Mouse (Mus musculus): ENCODE measurements around the gene Kcnip2.

Kcnip2 gene

DNA sequence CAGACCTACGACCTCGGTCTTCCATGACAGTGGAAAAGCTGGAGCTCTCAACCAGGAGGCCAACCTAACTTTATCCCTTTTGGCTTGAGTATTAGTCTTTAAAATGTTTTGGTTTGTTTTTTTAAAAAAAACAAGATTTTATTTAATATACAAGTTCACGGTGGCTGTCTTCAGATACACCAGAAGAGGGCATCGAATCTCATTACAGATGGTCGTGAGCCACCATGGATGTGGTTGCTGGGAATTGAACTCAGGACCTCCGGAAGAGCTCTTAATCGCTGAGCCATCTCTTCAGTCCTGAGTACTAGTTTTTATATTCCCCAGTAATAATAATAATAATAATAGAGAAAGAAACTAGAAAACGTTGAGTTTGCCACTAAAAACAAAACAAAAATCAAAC lies 34.2 kb downstream of the Kcnip2 start:
- DNase-seq (ENCODE audit: low read depth, low spot score): no peak

DNA sequence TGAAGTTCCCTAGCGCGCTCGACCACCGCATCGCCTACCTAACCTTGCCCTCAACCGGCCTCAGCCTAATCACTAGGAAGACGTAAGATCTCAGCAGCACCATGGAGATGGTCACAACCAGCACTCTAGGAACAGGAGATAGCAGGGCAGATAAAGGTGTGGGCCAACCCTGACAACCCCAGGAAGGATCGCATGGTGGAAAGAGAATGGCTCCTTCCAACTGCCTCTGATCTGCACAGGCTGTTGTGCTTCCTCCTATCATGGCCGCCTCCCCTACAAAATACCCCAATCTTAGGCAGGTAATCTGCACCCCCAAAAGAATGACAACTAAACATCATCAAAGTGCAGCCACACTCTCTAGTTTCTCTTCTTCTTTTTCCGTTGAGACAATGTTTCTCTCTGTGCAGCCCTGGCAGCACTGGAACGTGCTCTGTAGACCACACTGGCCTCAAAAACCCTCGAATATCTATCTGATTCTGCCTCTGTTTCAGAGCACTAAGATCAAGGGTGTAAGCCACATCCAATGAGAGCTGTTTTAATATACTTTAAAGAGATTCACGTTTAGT lies 35.4 kb downstream of the Kcnip2 start:
- DNase-seq (ENCODE audit: low read depth, low spot score): no peak

DNA sequence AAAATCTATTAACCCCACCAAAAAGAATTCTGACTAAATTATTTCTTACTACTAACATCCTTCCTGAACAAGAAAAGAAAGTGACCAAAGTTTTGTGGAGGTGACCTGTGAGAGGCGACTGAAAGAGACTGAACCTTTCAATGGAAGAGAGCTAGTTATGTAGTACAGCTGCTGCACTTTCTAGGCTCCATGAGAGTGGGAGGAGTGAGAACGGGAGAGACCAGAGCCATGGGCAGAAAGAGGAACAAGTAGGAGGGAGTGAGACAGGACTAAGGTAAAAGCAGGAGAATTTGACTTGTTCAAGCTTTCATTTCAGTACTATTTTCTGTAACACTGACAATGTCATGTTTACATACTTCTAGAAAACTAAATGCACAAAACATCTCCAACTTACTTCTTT lies 40.4 kb downstream of the Kcnip2 start:
- DNase-seq (ENCODE audit: low read depth, low spot score): no peak

DNA sequence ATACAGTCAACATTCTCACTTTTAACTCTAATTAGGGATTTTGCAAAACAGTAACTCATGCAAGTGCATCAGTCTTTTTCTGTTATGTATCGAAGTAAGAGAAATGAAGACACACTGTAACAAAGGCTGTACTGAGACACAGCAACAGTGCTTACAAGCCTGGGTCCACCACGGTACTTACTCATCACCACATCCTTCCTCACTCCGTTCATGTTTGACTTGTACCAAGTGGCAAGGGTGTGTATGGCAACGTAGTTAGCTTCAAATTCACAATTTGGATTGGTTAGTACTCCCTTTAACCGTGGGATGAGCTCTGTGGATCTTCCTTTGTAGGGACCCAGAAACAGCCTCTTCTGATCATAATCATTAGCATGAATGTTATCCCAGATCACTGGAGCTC lies 44.4 kb downstream of the Kcnip2 start:
- DNase-seq (ENCODE audit: low read depth, low spot score): no peak

DNA sequence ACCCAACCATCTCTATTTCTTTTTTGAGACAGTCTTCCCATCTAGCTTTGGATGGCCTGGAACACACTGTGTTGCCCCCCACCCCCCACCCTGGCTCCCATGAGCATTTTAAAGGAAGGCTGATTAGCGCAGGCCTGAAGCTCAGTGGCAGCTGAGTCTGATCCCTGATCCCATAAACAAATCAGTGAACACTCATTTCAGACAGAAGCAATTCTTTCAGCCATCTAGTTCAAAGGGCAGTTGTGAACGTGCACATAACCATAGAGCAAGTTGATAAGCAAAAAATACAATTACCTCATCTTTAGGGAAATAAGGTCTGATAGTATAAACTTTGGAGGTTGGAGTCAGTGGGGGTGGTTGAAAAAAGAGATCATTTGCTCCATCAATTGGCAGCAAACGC lies 55.1 kb downstream of the Kcnip2 start:
- DNase-seq (ENCODE audit: low read depth, low spot score): no peak

DNA sequence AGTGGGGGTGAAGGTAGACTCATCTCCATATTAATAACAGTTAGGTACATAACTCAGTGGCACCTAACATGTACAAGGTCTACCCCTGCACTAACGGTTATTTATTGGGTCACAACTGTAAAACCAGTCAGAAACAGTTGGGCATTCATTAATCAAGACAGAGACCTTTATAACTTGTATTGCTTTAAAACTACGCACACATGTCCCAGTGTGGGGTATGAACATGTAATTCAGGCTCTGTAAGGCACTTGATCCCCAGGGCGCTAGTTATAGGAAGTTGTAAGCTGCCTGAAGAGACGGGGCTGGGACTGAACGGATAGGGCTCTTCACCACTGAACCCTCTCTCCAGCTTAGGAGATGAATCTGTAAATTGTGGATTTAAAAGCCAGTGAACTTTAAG lies 57.2 kb downstream of the Kcnip2 start:
- DNase-seq (ENCODE audit: low read depth, low spot score): no peak

DNA sequence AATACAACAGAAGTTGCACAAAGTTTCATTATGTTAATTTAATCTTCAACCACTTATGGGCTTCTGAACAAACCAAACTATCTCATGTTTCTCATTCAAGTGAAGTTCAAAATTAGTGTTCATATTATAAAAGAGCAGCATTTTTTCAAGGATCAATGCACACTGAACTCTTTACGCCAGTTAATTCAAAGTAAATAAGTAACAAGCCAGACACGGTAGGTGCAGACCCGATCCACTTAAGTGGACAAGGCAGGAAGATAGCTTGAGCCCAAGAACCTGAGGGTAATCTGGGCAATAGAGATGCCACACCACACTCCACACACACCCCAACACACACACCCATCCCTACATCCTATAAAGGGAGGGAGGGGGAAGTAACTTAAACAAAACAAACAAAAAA lies 62.3 kb downstream of the Kcnip2 start:
- DNase-seq (ENCODE audit: low read depth, low spot score): no peak

DNA sequence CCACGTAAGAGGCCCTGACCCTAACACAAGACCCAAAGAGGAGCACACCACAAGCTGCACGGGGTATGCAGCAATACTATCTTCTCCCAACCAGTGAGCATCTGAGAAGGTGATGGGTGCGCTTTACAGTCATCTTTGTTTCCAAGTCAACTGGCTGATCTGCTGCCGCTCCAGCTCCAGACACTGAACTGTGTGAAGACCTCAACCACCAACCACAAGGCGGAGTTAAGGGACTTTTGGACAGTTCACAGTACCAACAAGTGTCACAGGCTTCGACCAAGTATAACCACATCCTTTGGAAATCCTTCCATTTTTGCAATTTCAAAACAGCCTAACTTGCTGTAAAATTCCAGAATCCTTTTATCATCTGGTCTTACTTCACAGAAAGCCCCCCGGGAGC lies 64.0 kb downstream of the Kcnip2 start:
- no peak for DNase-seq (ENCODE audit: low read depth, low spot score)

DNA sequence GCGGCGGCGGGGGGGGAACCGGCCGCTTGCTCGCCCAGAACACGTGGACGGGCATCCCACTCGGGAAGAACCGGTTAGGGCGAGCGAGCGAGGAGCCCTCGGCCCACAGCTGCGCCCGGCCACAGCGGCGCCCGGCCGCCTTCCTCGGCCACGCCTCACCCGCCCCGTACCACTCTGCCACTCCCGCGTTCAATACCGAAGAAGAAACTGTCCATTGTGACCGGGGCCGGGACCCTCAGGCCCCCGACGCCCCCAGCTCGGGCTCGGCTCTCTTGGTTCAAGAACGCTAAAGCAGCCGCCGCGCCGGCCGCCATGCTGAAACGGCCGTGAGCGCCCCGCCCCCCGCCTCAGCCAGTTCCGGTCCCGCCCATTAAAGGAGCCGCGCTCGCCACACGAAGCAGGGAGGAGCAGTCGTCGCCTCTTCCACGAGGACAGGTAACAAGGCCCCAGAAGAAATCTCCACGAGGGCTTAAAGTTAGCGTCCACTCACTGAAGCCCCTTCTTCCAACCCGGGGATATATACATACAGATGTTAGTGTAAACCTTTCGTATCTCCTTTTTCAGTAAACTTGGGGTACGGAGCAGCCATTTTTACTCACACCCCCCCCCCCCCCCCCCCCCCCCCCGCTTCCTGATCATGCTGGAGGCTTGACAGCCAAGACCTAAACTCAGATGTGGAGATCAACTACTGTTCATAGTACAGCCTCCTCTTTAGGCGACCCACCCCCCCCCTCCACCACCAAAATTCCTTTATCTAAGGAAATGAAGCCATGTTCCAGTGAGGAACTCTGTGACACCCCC lies 66.4 kb downstream of the Kcnip2 start, which contains the start of gene Npm3:
Npm3 (minus strand) TSS at position 349 of the 801 bp plus-strand sequence.
- DNase-seq (ENCODE audit: low read depth, low spot score): peak; percentile 74

DNA sequence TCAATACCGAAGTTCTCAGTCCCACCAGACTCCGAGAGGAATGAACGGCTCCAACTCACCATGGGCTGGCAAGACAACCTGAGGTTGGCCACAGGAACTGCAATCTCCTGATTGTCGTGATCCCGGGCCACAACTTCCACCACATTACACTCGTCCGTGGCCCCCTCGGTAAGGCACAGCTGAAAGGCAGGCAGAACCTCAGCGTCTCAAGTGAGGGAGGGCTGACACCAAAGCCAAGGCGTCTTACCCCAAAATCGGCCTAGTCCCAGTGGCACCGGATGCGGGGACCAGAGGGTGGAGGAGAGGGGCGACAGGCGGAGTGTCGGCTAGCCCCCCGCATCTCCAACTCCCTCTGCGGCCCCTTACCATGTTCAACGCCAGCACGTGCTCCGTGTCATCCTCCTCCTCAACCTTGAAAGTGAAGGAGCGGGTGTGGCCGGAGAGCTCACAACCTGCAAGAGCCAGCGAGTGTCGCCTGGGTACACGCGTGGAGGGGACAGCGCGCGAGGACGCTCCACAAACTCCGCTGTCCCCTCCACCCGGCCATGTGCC lies 67.1 kb downstream of the Kcnip2 start:
- no peak for DNase-seq (ENCODE audit: low read depth, low spot score)

DNA sequence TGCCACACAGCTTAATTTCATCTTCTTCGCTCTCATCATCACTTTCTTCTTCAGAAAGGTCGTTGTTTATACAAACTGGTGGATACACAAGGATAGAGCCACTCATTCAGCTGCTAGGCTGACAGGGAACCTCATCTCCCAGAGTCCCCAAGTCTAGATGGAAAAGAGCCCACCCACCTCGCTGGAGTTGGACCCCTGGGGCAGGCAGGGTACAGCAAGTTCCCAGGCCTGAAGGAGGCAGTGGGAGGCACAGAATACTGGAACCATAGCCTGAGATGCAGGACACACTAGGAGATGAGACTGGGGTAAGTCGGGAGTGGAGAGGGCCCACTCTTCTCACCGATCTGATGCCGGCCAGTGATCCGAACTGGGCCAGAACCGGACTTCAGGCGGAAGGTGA lies 67.7 kb downstream of the Kcnip2 start:
- DNase-seq (ENCODE audit: low read depth, low spot score): no peak

DNA sequence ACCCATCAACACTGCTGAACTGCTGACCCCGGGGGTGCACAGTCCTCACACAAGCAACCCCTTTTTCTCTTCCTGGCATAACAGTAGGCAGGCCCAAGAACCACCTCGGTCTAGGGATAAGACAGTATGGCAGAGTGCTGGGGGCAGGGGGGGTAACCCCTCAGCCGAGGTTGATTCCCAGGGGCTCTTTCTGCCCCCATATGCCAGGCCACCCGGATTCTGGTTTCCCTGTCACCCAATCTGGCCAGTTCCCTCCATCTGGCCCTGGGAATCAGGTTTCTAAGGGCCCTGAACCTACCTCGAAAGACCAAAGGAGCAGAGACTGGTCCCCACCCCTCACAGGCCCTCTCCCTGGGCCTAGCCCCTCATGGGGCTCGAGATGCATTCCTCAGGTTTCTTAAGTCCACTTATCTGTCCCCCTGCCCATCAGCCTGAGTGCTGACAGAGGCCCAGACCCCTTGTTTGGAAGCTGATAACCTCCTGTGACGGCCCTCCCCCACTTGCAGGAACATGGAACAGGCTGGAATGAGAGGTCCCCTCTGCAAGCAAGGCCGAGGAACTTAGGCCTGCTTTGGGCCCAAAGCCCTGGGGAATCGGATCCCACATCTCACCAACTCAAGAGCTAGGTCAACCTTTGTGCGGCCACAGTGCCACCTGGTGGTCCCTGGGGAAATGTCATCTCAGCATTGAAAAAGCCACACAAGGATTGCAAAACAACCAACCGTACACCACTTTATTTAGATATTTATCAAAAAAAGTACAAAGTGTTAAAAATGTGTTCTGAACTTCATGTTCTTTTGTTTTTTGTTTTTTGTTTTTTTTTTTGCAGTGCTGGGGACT lies 68.6 kb downstream of the Kcnip2 start:
- DNase-seq (ENCODE audit: low read depth, low spot score): peak; percentile 86

DNA sequence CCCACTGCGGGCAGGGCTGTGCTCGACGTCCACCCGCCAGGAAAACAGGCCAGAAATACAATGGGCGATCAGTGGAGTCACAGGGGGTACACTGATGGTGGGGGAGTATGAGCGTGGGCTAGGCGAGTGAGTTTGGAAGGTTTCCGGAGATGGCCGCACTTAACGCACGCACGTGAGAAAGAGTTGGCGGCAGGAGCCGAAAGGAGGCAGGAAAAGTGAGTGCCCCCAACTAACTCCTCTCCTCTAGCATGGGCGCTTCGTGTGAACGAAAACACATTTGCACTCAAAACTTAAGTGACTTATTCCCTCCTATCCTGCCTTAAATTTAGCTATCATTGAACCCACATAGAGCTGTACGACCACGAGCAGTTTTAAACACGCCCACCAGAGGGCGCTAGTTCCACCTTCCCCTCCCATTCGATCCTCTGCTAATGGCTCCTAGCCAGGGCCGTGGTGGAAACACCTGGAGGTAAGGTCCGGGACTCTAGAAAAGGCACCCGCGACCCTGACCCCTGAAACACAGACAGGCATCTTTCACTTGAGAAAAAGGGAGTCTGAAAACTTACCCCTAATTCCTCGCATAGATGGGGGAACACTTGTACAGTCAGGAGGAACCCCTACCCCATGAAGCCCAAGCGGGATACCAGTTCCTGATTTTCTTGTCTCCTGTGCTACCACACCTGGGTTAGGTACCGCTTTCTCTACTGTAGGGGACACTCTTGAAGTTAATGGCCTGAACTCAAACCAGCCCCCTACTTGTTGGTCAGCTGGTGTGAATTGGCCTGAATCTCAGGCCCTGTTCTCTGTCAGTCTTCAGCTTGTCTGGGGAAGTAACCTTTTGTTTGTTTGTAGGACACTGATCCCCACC lies 69.5 kb downstream of the Kcnip2 start:
- peak; percentile 83 for DNase-seq (ENCODE audit: low read depth, low spot score)

DNA sequence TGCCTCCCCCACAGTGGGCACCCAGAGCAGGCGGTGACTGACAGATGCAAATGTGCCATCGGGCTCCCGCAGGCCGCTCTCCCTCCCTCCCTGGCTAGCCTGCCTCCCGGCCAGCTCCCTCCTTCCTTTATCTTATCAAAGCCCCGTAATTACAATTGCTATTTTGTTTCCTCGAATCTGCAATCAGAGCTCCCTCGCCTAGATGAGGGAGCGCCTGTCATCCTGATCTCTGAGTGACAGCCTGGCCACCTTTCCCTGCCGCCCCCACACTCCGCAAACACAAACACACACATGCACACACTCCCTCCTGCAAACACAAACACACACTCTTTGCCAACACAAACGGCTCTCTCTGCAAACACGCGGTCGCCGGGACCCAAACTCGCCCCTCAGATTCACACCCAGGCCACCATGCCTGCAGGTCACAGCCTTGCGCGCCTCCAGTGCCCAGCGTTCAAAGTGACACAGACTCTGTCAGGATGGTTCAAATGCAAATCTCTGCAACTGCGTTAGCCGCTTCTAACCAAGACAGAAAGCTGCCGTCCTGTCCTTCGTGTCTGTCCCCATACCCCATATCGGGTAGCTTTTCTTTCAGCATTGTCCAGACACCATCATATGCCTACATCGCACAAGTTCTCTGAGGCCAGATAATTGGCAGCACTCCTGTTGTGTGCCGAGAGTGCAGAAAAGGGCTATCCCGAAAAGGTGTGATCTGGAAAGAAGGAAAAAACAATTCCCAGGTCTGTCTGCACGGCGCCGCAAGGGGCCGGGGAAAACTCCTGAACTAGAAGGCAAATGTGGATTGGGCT lies 70.3 kb downstream of the Kcnip2 start:
- no peak for DNase-seq (ENCODE audit: low read depth, low spot score)

DNA sequence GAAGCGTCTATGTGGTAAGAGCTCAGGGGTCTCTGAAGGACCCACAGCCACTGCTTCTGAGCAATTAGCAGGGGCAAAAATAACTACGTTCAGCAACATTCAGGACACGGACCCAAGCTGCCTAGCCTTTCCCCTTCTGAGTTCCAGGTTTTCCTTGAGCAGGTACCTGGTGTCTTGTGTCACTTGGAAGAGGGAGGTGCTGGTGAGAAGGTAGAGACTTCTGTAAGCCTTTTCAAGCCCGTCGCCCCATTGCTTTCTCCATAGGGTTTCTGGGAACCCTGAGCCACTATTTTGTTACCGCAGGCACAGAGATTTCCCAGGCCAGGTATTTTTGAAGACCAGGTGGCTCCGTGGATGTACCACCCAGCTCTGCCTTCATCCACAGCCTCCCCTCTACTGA lies 72.2 kb downstream of the Kcnip2 start:
- DNase-seq (ENCODE audit: low read depth, low spot score): no peak

DNA sequence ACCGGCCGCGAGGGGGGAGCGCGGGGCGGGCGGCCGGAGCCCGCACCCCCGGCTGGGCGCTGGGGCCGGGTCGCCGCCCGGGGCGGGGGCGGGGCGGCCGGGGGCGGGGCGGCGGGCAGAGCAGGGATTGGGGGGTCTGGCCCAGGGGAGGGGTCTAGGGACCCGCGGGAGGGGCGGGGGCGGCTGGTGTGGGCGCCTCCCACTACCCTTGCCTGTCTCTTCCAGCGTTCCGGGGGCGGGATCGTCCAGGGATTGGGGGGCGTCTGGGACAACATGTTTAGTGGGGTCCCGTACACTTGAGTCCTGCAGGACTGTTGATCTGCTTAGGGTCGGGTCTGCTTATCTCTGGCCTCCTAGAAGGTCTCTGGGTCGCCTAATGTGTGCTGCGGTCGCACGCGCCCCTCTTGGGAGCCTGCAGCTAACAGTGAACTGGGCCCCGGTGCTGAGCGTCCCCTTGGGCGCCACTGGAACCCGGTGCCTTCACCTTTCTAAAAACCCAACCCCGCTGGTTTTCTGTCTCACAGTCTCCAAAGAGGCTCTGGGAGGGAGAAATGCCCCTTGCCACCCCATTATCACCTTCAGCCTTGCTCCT lies 72.8 kb downstream of the Kcnip2 start:
- DNase-seq (ENCODE audit: low read depth, low spot score): no peak

DNA sequence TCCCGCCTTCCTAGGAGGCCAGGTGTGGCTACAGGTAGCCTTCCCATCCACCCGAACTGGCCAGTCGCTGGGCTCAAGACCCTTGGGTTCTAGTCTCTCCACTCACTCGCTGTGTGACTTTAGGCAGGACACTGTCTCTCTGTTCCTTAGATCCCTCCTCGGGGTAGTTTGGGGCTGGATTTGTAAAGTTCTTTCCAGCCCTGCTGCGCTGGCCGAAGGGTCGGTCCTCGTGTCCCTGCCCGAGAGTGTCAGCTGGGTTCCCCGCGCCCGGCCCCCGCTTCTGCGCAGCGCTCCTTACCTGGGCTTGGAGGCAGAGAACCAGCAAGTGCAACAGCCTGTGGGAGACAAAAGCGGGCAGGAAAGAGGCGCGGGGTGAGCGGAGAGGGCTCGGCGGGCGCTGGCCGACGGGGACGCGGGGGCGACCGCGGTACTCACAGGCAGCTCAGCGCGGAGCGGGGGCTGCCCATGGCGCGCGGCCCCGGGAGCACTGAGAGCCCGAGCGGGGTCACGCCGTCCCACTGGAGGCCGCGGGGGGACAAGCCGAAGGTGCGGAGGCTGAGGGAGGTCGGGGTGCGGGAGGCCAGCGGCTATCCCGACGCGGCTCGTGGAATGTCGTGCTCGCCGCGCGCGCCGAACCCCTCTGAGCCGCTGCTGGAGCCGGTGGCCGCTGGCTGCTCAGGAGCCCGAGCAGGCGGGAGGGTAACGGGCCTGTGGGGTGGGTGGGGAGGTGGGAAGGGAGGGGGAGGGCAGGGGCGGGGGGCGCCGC lies 73.5 kb downstream of the Kcnip2 start, which contains the start of gene Fgf8:
Fgf8 (minus strand) TSS at position 698 of the 766 bp plus-strand sequence.
- DNase-seq (ENCODE audit: low read depth, low spot score): no peak
